Mouse (Mus musculus): ENCODE data around the gene Sv2c.

The Sv2c gene

GRCm38 (mm10) chr13:95965596-95965995 lies 166.8 kb downstream of the Sv2c start:
- DNase-seq, result no peak

- DNase-seq, result no peak
These were observed 167.2 kb downstream of the Sv2c start for GRCm38 (mm10) chr13:95965162-95965561.

- no peak for DNase-seq
These were observed 168.2 kb downstream of the Sv2c start for GRCm38 (mm10) chr13:95964226-95964625.

DNA sequence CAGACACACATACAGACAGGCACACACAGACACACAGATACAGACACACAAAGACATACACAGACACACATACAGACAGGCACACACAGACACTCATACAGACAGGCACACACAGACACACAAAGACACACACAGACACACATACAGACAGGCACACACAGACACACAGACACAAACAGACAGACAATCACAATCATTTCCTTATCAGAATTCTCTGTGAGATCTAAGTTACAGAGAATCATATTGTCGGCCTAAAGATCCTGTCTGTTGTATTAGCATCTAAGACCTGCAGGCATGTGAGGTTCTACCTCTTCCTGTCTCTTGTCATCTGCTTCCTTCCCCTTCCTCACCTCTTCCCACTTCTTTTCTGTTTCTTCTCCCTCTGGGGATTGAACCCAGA lies 168.7 kb downstream of the Sv2c start:
- no peak for DNase-seq

GRCm38 (mm10) chr13:95961905-95962304 lies 170.5 kb downstream of the Sv2c start:
- DNase-seq, result no peak

GRCm38 (mm10) chr13:95961191-95961791 lies 171.1 kb downstream of the Sv2c start:
- DNase-seq, result no peak

- DNase-seq, result no peak
These were observed 171.7 kb downstream of the Sv2c start for GRCm38 (mm10) chr13:95960477-95961185.

DNA sequence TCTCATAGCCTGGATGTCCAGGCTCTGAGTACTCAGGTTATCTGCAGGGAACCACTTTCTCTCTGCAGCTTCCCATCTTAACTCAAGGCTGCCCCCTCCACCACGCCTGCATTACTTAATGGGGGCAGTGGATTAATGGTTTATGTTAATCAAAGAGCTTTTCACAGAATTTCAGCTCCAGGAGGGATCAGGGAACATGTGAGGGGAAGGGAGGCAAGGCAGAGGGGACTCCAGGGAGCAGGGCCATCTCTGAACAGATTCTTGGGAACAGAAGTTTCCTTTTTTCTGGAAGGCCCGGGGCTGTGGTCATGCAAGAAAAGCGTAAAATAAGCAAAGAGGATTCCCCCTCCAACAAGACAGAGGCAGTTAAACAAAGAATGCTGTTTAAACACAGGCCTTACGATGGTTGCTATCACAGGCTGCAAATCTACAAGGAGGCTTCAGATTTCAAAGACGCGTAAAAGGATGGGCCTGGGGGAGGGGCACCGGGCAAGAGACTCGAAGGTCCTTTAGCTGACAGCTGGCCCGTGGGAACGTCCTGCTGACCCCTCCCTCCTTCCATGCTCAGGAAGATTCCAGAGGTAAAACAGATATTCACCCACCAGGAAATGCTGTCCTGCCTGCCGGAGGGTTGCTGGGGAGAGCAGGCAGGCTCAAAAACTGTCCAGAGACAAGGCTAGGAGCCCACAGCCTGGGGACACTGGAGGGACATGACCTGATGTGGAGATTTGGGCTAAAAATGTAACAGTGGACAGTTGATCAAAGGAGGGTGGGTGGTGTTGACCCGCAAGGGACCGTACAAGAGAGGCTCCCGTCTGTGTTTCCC lies 172.5 kb downstream of the Sv2c start:
- DNase-seq, result no peak

DNA sequence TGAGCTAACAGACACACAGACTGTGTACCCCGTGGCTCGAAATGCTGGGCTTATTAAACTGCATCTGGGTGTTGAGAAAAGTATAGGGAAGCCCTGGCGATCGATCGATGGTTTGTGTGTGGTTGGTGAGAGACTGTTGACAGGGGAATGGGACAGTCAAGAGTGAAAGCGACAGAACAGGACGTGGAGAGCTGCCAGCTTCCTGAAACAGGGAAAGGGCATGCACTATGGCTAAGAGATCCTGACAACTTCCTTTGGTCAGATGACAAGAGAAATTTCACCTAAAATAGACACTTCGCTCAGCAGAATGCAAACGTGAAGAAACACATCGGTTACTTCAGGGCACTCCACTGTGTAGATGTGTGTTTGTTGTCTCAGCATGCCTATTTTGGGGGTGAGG lies 175.2 kb downstream of the Sv2c start:
- no peak for DNase-seq

- DNase-seq, result no peak
These were observed 176.0 kb downstream of the Sv2c start for GRCm38 (mm10) chr13:95956327-95956781.

GRCm38 (mm10) chr13:95955204-95955603 lies 177.2 kb downstream of the Sv2c start:
- DNase-seq, result no peak

DNA sequence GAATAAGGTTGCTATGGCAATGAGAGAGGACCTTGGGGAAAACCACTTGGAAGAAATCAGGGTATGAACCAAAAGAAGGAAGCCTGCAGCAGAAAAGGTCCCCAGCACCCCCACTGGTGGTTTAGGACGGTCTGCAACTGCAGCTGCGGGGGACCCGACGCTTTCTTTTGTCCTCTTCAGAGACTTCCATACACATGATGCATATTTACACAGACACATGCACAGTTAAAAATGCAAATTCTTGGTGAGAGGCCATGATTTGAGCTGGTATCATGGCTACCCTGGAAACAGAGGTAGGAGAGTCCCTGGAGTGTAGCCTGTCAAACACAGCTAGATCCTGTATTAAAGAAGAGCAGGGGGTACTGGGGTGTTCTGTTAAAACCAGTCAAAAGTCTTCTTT lies 178.7 kb downstream of the Sv2c start:
- DNase-seq, result no peak

- DNase-seq, result no peak
These were observed 180.1 kb downstream of the Sv2c start for GRCm38 (mm10) chr13:95952263-95952662.

DNA sequence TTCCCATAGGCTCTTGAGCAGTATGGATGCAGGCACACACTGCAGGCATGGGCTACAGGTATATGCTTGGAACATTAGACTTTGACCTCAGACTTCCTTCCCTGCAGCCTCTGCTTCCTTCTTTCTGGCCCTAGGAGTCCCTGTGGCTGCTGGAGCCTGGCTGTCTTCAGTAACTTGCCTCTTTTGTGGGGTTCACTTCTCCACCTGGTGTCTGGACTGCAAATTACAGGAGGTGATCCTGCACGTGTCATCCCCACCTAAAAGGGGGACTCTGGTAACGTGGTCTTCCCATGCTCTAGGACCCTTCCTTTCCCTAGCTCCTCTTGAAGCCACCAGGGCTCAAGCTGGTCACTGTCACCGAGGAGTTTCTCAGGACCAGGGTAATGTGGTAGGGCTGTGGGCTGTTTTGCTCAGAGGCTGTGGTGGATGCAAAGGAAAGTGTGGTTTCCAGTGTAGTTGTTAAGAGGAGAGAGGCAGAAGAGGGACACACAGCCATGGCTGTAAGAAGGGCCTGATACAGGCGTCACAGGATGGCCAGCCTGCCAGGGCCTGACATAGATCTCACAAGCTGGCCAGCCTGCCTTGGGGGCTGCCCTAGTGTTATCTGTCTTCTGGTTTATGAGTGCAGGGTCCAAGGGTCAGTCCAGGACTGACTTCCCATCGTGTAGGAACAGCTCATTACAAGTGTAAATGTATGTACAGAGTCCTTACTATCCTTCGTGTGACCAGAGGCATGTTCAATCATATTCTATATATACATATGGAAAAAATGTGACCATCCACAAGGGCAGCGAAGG lies 181.1 kb downstream of the Sv2c start:
- no peak for DNase-seq

GRCm38 (mm10) chr13:95950434-95951091 lies 181.8 kb downstream of the Sv2c start:
- no peak for DNase-seq

DNA sequence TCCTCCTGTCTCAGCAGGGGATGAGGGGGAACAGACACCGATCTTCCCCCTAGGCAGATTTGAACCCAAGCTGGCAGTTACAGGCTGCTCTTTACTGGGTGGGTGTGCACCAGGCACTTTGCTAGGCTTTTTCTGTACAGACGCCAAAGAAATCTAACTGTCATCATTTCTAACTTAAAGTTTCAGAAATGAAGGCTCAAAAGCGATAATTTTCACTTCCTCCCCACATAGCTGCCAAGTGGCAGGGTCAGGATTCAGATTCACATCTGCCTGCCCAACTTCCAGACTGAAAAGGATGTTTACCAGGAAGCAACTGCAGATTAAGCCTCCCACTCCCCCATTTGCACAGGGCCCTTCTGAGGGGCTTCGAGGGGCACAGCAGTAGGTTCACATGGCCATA lies 183.0 kb downstream of the Sv2c start:
- DNase-seq, result no peak

DNA sequence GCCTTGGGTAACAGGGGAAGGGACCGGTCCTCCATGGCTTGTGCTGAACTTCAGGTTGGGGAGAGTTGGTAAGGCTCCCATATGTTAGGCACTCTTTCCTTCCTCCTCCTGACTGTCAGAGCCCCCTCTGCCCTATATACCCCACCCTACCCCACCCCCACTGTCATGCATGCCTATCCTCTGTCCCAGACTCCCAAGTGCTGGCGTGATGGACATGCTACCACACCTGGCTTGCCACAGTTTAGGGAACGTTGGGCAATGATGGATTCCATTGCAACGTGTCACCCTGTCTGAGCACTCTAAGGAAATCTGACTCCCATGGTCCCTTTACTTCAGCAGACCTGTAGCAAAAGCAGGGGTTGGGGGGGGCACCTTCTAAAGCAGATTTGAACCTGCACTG lies 183.6 kb downstream of the Sv2c start:
- DNase-seq, result no peak

GRCm38 (mm10) chr13:95948394-95948793 lies 184.0 kb downstream of the Sv2c start:
- DNase-seq, result no peak

- DNase-seq, result no peak
These were observed 186.4 kb downstream of the Sv2c start for GRCm38 (mm10) chr13:95945937-95946507.

GRCm38 (mm10) chr13:95944621-95945020 lies 187.8 kb downstream of the Sv2c start:
- DNase-seq, result no peak

DNA sequence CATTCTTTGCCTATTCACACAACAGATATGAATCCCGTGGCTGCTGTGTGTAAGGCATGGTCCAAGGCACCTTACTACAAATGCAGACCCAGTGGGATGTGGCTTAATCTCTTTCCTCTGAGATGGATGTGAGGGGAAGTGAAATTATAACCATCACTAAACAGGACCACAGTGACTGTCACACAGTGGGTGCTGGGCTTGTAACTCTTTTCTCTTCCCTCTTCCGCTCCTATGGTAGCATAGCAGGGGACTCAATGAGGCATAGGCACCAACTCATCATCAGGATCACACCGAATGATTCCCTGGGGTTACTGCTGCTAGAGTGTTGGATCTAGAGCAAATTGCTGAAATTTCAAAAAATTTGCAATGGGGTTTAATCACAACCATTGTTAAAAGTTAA lies 188.5 kb downstream of the Sv2c start:
- no peak for DNase-seq

GRCm38 (mm10) chr13:95942587-95942986 lies 189.8 kb downstream of the Sv2c start:
- no peak for DNase-seq
